Mouse (Mus musculus) bone marrow, adult 2 months (tissue): ENCODE results near the gene Zdhhc18.

Source experiments
- CTCF ChIP-seq: fragments of 200-500 bp; IDR thresholded peaks from 2 replicates; pipeline ENCODE4 v1.5.1; 2011; ENCODE audit warnings: low read length, control low read depth; ENCODE audit not compliant: control insufficient read depth, insufficient read depth
- POLR2A ChIP-seq: fragments of 200-500 bp; IDR thresholded peaks from 2 replicates; pipeline ENCODE4 v1.6.1; 2011; ENCODE audit warnings: low read depth, mild to moderate bottlenecking, control low read depth, low read length, borderline replicate concordance; ENCODE audit not compliant: control insufficient read depth

DNA sequence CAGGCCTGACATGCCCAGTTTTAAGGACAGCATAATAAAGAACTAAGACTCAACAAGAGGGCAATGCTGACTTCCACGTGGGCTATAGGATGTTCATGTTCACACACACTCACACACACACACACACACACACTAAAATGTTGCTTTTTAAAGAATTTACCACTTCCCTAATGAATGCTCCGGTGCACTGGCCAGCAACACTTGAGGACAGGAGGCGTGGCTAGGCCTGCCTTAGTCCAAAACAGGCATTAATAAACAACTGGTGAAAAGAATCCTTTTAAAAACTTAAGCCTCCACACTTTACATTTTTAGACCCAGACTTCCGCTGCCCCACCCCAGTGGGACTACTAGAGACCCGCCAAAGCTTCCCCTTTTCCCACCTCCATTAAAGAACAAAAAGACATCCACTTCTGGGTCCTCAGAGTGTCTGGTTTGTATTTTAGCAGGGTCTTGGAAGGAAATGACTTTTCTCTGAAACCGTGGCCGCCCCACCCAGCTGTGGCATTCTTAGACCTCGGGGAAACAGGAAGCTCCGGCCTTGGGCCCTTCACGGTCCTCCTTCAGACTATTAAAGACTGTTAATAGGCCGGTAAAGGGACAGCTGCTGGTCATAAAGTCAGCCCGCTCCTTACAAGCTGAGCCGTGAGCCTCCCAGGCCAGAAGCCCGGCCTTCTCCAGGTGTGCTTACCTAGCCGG is 9.7 kb upstream of the Zdhhc18 start:
- TF ChIP-seq CTCF, result no peak
- no peak for TF ChIP-seq POLR2A
